Mouse (Mus musculus) kidney, adult 2 months (tissue): ENCODE data around the gene Avl9. TPM values are rescaled to one million over a fixed set of nuclear protein-coding genes. Genes with fewer than 3 reads are reported as not detected.
A peak's percentile ranks its signal among the peaks of the same experiment; 100 is the strongest.

Source experiments
- DNase-seq: peaks from one replicate; pipeline ENCODE4 v3.0.0; 2021
- H3K27ac ChIP-seq: fragments of 200-500 bp; 2 replicates; pipeline ENCODE4 v1.5.1; 2012; ENCODE audit warnings: low read depth, low read length, control low read depth, inconsistent platforms; ENCODE audit not compliant: insufficient read depth
- H3K27me3 ChIP-seq: fragments of 200-500 bp; replicated peaks from 2 replicates; pipeline ENCODE4 v1.6.1; 2012; ENCODE audit warnings: mild to moderate bottlenecking, moderate library complexity, low read length, inconsistent platforms; ENCODE audit not compliant: control insufficient read depth, insufficient read depth
- H3K36me3 ChIP-seq: fragments of 200-500 bp; 2 replicates; pipeline ENCODE4 v1.6.1; 2012; ENCODE audit warnings: mild to moderate bottlenecking, moderate library complexity, low read length, inconsistent platforms; ENCODE audit not compliant: control insufficient read depth, insufficient read depth
- H3K4me1 ChIP-seq: fragments of 200-500 bp; 2 replicates; pipeline ENCODE4 v1.6.1; 2011; ENCODE audit warnings: low read length; ENCODE audit not compliant: control insufficient read depth, insufficient read depth
- H3K4me3 ChIP-seq: fragments of 200-500 bp; 2 replicates; pipeline ENCODE4 v1.5.1; 2011; ENCODE audit warnings: mild to moderate bottlenecking, low read depth, low read length, control low read depth; ENCODE audit not compliant: insufficient read depth
- CTCF ChIP-seq: fragments of 200-500 bp; conservative IDR thresholded peaks from 2 replicates; pipeline ENCODE4 v1.5.1; 2011; ENCODE audit warnings: low read depth, mild to moderate bottlenecking, control low read depth, low read length, moderate library complexity, mixed read lengths; ENCODE audit not compliant: insufficient read depth, insufficient read length
- POLR2A ChIP-seq: fragments of 200-500 bp; IDR thresholded peaks from one replicate; pipeline ENCODE4 v1.6.1; 2011; ENCODE audit warnings: low read depth, low read length, control low read depth
- WGBS: fragments of 180-500 bp; shearing (Covaris S2); methylation state at CpG from one replicate; pipeline ENCODE4 v1.1.7; 2018; 5-methylcytosine and 5-hydroxymethylcytosine counted together
- polyA plus RNA-seq: library from polyadenylated mRNA; depleted of rRNA; stranded (reverse); fragments of >200 nt; gene quantifications from 2 replicates; pipeline ENCODE4 v1.2.3, GENCODE M21; 2012; rRNA removed

The Avl9 gene
- polyA plus RNA-seq, 1 experiment, result 7.8 TPM

DNA sequence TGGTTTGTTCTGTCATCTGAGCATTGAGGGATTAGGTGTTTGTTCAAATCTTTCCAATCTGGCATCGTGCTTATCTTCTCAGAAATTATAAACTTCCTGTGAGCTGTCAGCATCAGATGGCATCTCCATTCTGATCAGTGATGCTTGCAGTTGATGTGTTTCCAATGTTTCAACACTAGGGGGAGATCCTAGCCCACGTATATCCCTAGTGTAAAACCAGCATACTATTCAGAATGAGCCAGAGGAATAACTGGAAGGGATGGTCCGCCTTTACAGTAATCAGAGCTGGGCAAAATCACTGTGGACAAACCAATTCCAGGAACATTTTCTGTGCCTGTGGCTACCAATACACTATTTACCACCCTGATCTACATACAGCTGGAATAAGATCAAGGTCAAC is 94.0 kb downstream of the Avl9 start:
- DNase-seq, result peak; percentile 65
- H3K27me3 ChIP-seq, result no peaks in the 10 kb centered on the region
- 5% methylated on average over 3 of the region's 3 CpGs for WGBS

More for the DNA sequence above, 94.0 kb downstream of the Avl9 start:
- Histone ChIP-seq H3K4me3 (no peak overlapping the region), H3K27ac (no peak overlapping the region), H3K36me3 (no peaks in the 10 kb centered on the region), H3K4me1 (no peaks in the 10 kb centered on the region)
- no peak for TF ChIP-seq POLR2A
- peak; percentile 42 for TF ChIP-seq CTCF

Other genes starting within 250 kb of the Avl9 start
- gene Pde1c, start 145.8 kb upstream of the Avl9 start, polyA plus RNA-seq, result 0.76 and 0.94 TPM in 2 replicates
- 4.0 and 7.2 TPM in 2 replicates for gene Lsm5, start 10.2 kb upstream of the Avl9 start, polyA plus RNA-seq
- gene Kbtbd2, start 82.9 kb downstream of the Avl9 start, polyA plus RNA-seq, result 7.2 and 9.2 TPM in 2 replicates
- gene Fkbp9, start 117.2 kb downstream of the Avl9 start, polyA plus RNA-seq, result 50.4 TPM in 2 replicates
- gene Nt5c3, start 209.0 kb downstream of the Avl9 start, polyA plus RNA-seq, result 13.3 and 15.1 TPM in 2 replicates
- 0.14 and 0.15 TPM in 2 replicates for gene Vmn1r4, start 209.1 kb downstream of the Avl9 start, polyA plus RNA-seq